Mouse (Mus musculus): ENCODE measurements around the gene Tmem199. TPM values are rescaled to one million over a fixed set of nuclear protein-coding genes. Genes with fewer than 3 reads are reported as not detected.

Gene Tmem199
- polyA plus RNA-seq, 1 experiment from 2014 or later: 56.7 TPM

DNA sequence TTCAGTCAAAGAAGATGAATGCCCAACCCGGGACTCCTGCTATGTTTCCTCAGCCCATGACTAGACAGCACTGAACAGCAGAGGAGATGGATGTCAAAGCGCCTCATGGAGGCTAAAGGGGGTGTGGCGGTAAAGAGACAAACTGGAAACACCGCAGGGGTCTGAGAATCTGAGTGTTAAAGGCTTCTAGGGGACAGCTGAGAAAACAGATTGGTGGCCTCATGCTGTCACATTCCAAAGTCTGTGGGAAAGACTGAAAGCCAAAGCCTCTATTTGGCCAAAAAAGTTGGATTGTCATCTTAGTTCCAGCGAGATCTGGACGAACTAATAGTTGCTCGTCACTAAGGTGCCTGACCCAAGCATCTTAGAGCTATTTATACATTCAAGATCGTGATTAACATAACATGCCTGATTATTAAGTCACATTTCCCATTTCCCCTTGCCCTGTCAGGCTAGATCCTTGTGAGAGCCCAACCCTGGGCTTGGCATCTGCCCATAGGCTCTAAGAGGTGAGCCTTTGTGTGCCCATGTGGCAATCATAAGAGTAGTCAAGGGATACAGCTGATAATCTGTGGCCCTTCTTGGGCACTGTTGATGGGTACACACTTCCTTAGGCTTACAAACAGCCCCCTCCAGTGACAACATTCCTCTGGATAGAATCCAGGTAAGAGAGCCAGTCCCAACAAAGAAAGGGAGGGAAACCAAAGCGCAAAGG is 11.4 kb upstream of the Tmem199 start:
- peaks cover 9% of the 10 kb centered on the region for H3K4me1 ChIP-seq
- peaks cover 100% of the 10 kb centered on the region for H3K36me3 ChIP-seq
- H3K27ac ChIP-seq: no peak overlapping the region
- ATAC-seq (replicated peaks; ENCODE audit: low FRiP score): no peak
- H3K27me3 ChIP-seq: no peaks in the 10 kb centered on the region
- no peaks in the 10 kb centered on the region for H3K9me3 ChIP-seq (replicated peaks)
- WGBS: 85% methylated on average over 9 of the region's 9 CpGs
- no peak overlapping the region for H3K4me2 ChIP-seq
- H3K4me3 ChIP-seq (replicated peaks): no peak overlapping the region
- H3K9ac ChIP-seq: no peak overlapping the region

DNA sequence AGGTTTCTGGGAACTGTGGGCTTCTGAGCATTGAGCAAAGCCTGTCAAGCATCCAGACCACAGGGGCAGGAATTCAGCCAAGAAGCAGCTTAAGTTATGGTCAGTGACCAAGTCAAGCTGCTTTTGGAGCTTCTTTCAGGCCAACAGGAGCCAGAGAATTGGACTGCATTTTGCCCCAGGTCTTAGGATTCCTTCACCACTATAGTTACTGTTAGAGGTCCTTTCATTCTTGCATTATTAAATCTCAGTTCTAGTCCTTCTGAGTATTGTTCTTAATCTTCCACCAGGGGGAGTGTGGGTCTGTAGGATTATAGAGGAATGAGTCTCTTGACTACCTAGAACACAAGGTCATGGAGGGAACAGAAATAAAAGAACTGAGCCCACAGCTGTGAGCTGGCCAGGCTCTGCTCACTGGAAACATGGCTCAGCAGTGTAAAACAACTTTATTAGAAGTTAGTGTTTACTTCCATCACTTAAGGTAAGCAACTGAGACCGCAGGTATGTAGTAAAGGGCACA is 10.6 kb upstream of the Tmem199 start:
- Histone ChIP-seq H3K9me3 (replicated peaks) (no peaks in the 10 kb centered on the region), H3K27me3 (no peaks in the 10 kb centered on the region), H3K36me3 (peaks cover 100% of the 10 kb centered on the region), H3K4me1 (peaks cover under 1% of the 10 kb centered on the region; the same call in 1 of the 2 replicates), H3K4me3 (replicated peaks) (no peak overlapping the region), H3K27ac (no peak overlapping the region), H3K9ac (no peak overlapping the region), H3K4me2 (no peak overlapping the region)
- no peak for ATAC-seq (replicated peaks; ENCODE audit: low FRiP score)
- WGBS: 100% methylated on average over 1 of the region's 1 CpGs

DNA sequence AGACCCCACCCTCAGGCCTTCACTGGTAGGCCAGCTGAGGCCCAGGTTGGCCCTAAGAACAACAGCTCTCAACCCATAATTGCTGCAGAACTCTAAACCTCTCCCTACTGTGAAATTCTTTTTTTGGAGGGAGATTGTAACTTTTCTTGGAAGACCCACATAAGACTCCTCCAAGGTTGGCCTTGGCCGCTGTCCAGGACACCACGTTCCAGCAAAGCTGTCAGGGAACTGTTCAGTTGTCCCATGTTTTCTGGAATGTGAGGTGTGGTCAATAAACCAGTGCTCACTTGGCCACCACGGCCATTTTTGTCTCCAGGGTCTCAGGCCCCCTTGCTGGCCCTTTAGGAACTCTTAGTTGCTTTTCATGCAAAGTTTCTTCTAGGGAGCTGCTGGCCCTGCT is 9.9 kb upstream of the Tmem199 start:
- H3K27me3 ChIP-seq: no peaks in the 10 kb centered on the region
- H3K4me2 ChIP-seq: no peak overlapping the region
- WGBS: 89% methylated on average over 3 of the region's 3 CpGs
- ATAC-seq (replicated peaks; ENCODE audit: low FRiP score): no peak
- H3K27ac ChIP-seq: no peak overlapping the region
- H3K9me3 ChIP-seq (replicated peaks): no peaks in the 10 kb centered on the region
- H3K4me3 ChIP-seq (replicated peaks): no peak overlapping the region
- H3K9ac ChIP-seq: no peak overlapping the region
- no peaks in the 10 kb centered on the region for H3K4me1 ChIP-seq
- peaks cover 97% of the 10 kb centered on the region for H3K36me3 ChIP-seq

DNA sequence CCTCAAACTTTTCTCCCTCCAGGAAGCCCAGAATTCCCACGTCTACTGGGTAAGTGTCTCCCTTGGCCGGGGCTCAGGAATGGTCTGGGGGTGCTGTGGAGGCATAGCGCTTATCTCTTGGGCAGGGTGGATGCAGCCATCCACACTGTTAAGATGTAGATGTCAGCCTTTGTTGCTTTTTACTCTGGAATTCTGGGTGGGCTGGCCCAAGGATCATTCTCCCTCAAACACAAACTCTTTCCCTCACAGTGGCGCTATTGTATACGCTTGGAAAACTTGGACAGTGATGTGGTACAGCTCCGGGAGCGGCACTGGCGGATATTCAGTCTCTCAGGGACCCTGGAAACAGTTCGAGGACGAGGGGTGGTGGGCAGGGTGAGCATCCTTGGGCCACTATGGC is 7.0 kb upstream of the Tmem199 start:
- ATAC-seq (replicated peaks; ENCODE audit: low FRiP score): no peak

DNA sequence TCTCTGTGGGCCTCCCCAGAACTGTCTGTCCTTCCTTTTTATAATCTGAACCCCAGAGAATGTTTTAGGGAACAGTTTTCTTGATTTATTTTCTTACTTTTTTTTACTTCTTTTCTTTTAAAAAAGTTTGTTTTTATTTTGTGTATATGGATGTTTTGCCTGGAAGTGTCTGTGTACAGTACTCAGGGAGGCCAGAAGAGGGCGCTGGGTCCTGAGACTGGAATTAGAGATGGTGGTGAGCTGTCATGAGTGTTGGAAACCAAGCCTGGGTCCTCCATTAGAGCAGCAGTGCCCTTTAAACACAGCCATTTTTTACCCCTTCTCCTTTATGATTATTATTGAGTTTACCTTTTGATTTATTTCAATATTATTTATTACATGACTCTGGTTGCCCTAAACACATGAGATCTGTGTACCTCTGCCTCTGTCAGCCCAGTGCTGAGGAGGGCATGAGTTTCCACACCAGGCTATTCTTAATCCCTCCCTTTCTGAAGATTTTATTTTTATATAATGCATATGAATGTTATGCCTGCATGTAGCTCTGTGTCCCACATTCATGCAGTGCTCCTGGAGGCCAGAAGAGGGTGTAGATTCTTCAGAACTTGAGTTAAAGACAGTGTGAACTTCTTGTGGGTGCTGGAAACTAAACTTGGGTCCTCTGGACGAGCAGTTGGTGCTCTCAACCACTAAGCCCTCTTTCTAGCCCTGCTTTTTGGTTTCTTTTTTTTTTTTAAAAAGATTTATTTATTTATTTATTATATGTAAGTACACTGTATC is 3.8 kb upstream of the Tmem199 start:
- Histone ChIP-seq H3K27me3 (no peaks in the 10 kb centered on the region), H3K4me1 (peaks cover 19% of the 10 kb centered on the region), H3K9me3 (replicated peaks) (no peaks in the 10 kb centered on the region), H3K4me2 (no peak overlapping the region), H3K27ac (no peak overlapping the region), H3K4me3 (replicated peaks) (no peak overlapping the region), H3K9ac (no peak overlapping the region), H3K36me3 (peaks cover 67% of the 10 kb centered on the region)
- ATAC-seq (replicated peaks; ENCODE audit: low FRiP score): no peak
- WGBS: 84% methylated on average over 2 of the region's 2 CpGs

More for the DNA sequence above, 7.0 kb upstream of the Tmem199 start:
- Histone ChIP-seq H3K4me3 (replicated peaks) (no peak overlapping the region), H3K36me3 (peaks cover 97% of the 10 kb centered on the region), H3K4me1 (no peaks in the 10 kb centered on the region), H3K27me3 (no peaks in the 10 kb centered on the region), H3K27ac (no peak overlapping the region), H3K4me2 (no peak overlapping the region), H3K9ac (no peak overlapping the region), H3K9me3 (replicated peaks) (no peaks in the 10 kb centered on the region)
- 91% methylated on average over 10 of the region's 10 CpGs for WGBS

DNA sequence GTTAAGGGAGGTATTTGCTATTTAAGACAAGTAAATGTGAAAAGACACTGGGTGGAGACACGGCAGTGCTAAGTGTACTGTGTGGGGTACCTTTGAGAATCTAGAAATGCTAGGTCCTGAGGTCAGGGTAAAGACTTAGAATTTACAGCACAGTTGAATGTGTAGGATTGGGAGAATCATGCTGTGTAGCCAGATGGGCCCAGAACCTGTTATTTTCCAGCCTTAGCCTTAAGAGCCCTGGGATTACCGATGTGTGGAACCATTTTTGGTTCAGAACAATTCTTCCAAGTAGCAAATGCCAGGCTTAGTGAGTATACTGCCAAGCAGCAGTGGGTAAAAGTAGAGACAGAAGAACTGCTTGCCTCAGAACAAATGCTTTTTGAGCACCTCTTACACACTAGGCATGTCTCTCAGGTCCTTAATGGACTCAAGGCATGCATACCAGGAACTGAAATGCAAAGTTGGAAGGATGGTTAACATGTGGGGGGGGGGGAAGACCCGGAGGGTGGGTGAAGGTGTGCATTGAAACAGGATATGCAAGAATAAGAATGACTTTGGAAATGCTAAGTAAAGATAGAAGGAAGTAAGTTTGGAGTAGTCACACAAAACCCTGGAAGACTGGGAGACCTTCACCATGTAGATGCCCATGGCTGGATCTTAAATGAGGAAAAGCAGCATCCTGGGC is 1.3 kb upstream of the Tmem199 start:
- Histone ChIP-seq H3K27ac (no peak overlapping the region), H3K4me2 (peak overlapping the region; percentile 87), H3K36me3 (peaks cover 62% of the 10 kb centered on the region), H3K9me3 (replicated peaks) (no peaks in the 10 kb centered on the region), H3K4me3 (replicated peaks) (peak overlapping the region; percentile 82), H3K9ac (peak overlapping the region; percentile 93), H3K27me3 (no peaks in the 10 kb centered on the region), H3K4me1 (peaks cover 19% of the 10 kb centered on the region)
- ATAC-seq (replicated peaks; ENCODE audit: low FRiP score): no peak
- WGBS: 77% methylated on average over 3 of the region's 3 CpGs

DNA sequence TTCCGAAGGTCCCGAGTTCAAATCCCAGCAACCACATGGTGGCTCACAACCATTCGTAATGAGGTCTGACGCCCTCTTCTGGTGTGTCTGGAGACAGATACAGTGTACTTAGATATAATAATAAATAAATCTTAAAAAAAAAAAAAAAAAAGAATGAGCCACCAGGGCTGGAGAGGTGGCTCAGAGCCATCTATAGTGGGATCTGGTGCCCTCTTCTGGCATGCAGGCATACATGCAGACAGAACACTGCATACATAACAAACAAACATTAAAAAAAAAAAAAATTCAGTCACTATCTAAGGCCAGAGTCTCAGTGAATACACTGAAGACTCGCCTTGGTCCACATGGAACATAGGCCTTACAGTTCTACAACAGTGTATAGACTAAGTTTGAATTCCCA is 2.8 kb downstream of the Tmem199 start:
- Histone ChIP-seq H3K4me3 (replicated peaks) (no peak overlapping the region), H3K9me3 (replicated peaks) (no peaks in the 10 kb centered on the region), H3K27ac (no peak overlapping the region), H3K36me3 (peaks cover 51% of the 10 kb centered on the region), H3K4me2 (no peak overlapping the region), H3K4me1 (peaks cover 19% of the 10 kb centered on the region), H3K27me3 (no peaks in the 10 kb centered on the region), H3K9ac (no peak overlapping the region)
- no peak for ATAC-seq (replicated peaks; ENCODE audit: low FRiP score)
- WGBS: 81% methylated on average over 5 of the region's 5 CpGs

DNA sequence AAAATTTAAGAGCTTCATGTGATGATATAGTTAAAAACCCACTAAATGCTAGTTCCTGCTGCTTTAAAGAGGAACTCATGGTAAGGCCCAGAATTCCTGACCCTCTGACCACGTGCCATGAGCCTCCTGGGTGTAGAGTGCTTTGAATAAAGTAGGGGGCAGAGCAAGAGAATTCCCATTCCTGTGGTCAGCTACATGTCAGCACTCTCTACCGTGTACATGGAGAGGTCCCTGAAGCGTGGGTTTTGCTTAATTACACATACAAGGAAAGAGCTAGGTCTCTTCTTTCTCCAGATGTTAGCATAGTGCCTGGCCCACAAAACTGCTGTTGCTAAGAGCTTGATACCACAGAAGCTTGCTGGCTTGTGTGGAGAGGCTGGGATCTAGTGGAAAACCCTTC is 6.5 kb downstream of the Tmem199 start:
- H3K27me3 ChIP-seq: peaks cover 11% of the 10 kb centered on the region
- 85% methylated on average over 3 of the region's 3 CpGs for WGBS
- no peak for ATAC-seq (replicated peaks; ENCODE audit: low FRiP score)
- no peaks in the 10 kb centered on the region for H3K4me1 ChIP-seq
- no peak overlapping the region for H3K9ac ChIP-seq
- H3K4me3 ChIP-seq (replicated peaks): no peak overlapping the region
- H3K36me3 ChIP-seq: peaks cover 47% of the 10 kb centered on the region
- no peak overlapping the region for H3K27ac ChIP-seq
- H3K4me2 ChIP-seq: no peak overlapping the region
- no peaks in the 10 kb centered on the region for H3K9me3 ChIP-seq (replicated peaks)

DNA sequence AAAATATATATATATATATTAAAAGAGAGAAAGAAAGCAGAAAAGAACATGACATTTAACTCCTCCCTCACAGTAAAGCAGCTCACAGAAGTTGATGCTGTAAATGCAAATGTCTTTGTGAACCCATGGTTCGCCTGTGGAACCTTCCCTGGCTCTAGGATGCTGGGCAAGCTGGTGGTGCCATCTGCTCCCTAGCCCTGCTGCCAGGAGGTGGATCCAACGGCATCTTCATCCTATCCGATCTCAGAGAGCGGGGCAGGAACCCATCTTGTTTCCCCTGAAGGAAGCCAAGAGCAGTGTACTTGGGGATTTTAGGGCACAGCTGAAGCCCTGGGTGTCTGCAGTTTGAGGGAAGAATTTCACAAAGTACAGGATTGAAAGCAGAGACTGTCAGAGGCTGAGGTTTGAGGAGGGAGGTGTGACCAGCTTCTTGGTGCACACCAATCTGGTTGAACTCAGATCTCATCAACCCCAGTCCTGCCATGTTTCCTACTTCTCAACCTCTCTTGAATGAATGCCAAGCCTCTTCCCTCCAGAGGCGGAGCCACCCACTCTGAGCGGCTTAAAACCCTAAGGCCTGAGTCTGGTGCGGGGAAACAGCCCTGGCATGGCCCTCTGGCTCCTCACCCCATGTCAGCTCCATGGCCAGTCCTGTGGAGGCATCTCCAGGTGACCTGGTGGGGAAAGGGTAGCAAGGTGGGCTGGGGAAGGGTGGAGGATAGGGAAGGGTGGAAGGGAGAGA is 8.9 kb downstream of the Tmem199 start, which contains the start of gene Sebox:
Sebox (plus strand) TSS at position 539 of the 742 bp plus-strand sequence.
- Histone ChIP-seq H3K27ac (no peak within 1 kb of the TSS), H3K4me3 (replicated peaks) (no peak within 1 kb of the TSS), H3K4me1 (peaks cover 2% of the 10 kb centered on the region), H3K4me2 (no peak within 1 kb of the TSS), H3K9ac (no peak within 1 kb of the TSS), H3K9me3 (replicated peaks) (no peaks in the 10 kb centered on the region), H3K27me3 (peaks cover 34% of the 10 kb centered on the region), H3K36me3 (peaks cover 25% of the 10 kb centered on the region)
- ATAC-seq (replicated peaks; ENCODE audit: low FRiP score): no peak
- WGBS: 73% methylated on average over 7 of the region's 7 CpGs

DNA sequence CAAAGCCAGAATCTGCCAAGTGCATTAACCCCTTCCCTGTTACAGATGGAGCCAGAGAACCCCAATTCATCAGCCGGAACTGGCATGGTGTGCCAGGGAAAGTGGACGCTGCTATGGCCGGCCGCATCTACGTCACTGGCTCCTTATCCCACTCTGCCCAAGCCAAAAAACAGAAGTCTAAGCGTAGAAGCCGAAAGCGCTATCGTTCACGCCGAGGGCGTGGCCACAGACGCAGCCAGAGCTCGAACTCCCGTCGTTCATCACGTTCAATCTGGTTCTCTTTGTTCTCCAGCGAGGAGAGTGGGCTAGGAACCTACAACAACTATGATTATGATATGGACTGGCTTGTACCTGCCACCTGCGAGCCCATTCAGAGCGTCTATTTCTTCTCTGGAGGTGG is 10.4 kb downstream of the Tmem199 start:
- H3K4me1 ChIP-seq: peaks cover 16% of the 10 kb centered on the region
- no peaks in the 10 kb centered on the region for H3K9me3 ChIP-seq (replicated peaks)
- H3K36me3 ChIP-seq: peaks cover 11% of the 10 kb centered on the region
- ATAC-seq (replicated peaks; ENCODE audit: low FRiP score): no peak
- H3K27me3 ChIP-seq: peaks cover 44% of the 10 kb centered on the region
- no peak overlapping the region for H3K4me2 ChIP-seq
- no peak overlapping the region for H3K4me3 ChIP-seq (replicated peaks)
- WGBS: 72% methylated on average over 20 of the region's 20 CpGs
- H3K9ac ChIP-seq: no peak overlapping the region
- H3K27ac ChIP-seq: no peak overlapping the region

DNA sequence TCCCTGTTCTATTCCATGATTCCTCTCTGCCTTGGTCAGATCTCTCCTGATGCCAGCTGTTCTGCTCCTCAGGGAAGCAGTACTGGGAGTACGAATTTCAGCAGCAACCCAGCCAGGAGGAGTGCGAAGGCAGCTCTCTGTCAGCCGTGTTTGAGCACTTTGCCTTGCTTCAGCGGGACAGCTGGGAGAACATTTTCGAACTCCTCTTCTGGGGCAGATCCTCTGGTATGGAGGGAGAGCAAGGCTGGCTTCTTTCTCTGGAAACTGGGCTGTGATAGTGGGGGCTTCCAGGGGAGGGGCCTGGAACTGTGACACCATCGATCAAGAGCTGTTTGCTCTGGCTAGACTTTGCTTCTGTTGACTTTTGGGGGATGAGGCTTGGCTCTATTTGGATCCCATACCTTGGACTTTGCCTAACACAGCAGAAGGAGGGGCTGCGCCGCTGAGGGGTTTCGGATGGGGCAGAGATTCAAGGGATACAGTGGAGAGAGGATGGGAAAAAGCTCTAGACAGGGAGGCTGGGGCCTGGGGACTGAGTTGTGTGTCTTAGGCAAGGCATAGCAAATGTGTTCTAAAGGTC is 11.3 kb downstream of the Tmem199 start:
- Histone ChIP-seq H3K27ac (no peak overlapping the region), H3K27me3 (peaks cover 52% of the 10 kb centered on the region), H3K4me3 (replicated peaks) (no peak overlapping the region), H3K4me2 (no peak overlapping the region), H3K4me1 (peaks cover 16% of the 10 kb centered on the region), H3K36me3 (peaks cover 2% of the 10 kb centered on the region; the same call in 1 of the 2 replicates), H3K9ac (no peak overlapping the region), H3K9me3 (replicated peaks) (no peaks in the 10 kb centered on the region)
- no peak for ATAC-seq (replicated peaks; ENCODE audit: low FRiP score)
- 83% methylated on average over 9 of the region's 9 CpGs for WGBS

Data from kidney, embryonic 15.5 days (tissue).